Mouse (Mus musculus) lung, postnatal 10 days (tissue): ENCODE measurements around the gene Ttll8.

ENCODE experiments used
- DNase-seq: peaks from one replicate; pipeline ENCODE4 v3.0.0; 2021

Ttll8 gene

GRCm38 (mm10) chr15:88859206-88859970 is 94.8 kb downstream of the Ttll8 start:
- no peak for DNase-seq

GRCm38 (mm10) chr15:88858707-88859106 is 95.5 kb downstream of the Ttll8 start:
- no peak for DNase-seq

GRCm38 (mm10) chr15:88858141-88858541 is 96.1 kb downstream of the Ttll8 start:
- no peak for DNase-seq

- no peak for DNase-seq
These were observed 96.9 kb downstream of the Ttll8 start for GRCm38 (mm10) chr15:88857361-88857760.

DNA sequence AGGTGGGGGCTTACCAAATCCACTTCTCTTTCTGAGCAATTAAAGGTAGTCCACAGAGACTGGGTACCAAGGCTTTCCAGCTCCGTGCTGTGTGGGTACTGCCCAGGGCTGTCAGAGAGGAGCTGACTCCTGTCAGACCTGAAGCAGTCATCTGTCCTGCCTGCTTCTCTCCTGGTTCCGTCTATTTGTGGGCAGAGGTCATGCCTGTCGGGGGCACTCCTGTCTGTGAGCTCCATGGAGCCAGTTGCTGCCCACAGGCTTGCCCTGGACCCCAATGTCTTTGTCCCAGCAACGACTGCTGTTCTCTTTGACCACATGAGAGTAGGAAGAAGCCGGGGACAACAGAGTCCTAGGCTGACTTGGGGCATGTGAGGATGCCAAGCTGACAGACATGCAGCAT is 97.6 kb downstream of the Ttll8 start:
- DNase-seq = no peak

DNA sequence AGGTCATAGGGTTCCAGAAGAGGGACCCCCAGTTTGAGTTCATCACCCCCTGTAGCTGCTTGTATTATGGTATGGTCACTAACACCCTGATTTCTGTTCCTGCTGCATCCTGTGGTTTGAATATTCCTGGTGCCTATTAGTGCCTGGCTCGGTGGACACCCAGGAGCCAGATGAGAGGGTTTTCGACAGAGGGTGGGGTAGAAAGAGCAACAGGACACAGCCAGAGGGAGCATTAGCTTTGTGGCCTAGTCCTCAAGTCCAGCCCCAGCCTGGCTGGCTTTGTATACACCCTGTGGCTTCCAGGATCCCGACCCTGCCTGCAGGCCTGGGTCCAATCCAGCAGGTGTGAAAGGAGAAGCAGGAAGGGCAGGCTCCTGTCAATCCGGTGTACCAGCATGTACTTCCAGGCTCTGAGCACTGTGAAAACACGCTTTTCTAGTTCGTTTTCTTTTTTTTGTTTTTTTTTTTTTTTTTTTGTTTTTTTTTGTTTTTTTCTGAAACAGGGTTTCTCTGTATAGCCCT is 98.3 kb downstream of the Ttll8 start:
- DNase-seq = no peak

DNA sequence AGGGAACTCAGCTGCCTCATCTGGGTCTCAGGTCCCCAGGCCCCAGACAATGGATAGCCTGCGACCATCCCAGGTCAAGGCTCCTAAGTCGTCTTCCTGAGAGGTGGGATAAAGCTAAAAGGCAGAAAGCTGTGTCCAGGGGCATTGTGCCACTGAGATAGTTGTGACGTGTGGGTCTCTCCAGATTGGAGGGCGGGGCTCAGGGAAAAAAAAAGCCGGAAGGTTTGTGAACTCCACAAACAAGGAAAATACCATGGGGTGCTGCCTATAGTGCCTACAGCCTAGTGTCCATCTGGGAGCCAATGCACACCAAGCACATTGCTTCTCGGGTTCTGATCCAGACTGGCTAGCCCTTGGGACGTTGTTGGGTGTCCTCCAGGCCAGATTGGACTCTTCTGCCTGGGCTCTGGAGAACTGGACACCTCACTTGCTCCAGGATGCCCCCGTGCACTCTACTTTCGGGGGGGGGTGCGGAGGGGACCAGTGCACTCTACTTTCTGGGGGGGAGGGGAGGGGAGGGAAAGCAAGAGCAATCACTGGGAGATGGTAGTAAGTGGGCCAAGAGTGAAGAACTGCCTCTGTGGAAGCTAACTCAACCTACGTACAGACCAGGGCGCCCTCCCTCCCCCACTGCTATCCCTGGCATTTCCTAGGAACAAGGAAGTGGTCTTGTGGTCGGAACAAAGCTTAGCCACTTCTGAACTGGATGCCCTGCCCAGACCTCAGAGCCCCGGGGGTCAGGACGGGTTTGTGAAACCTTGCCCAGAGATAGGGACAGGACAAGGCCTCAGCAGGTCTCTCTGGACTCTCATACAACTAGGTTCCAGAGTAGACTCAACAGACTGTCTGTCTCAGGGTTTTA is 99.0 kb downstream of the Ttll8 start:
- peak; percentile 71 for DNase-seq

- peak; percentile 24 for DNase-seq
These were observed 99.9 kb downstream of the Ttll8 start for GRCm38 (mm10) chr15:88854119-88854968.

GRCm38 (mm10) chr15:88853106-88853505 is 101.1 kb downstream of the Ttll8 start:
- peak; percentile 4 for DNase-seq

GRCm38 (mm10) chr15:88851507-88852149 is 102.6 kb downstream of the Ttll8 start:
- DNase-seq = peak; percentile 77

DNA sequence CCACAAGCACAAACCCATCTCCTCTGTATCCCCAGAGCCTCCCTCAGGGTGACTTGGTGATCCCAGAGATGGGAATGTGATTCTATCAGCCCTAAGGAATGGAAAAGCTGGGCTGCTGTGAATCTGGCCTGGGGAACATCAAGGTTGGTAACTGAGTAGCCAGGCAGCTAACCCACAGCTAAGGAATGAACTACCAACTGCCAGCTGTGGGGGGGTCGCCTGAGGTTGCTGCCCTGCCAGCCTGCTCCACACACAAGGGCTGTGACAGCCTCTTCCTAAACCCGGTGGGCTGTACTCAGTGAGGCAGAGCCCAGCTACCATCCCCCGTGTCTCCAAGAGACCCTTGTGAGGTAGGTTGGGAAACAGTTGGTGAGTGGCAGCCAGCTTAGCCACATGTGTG is 103.1 kb downstream of the Ttll8 start:
- peak; percentile 8 for DNase-seq

GRCm38 (mm10) chr15:88850146-88850826 is 103.9 kb downstream of the Ttll8 start:
- DNase-seq = peak; percentile 90

DNA sequence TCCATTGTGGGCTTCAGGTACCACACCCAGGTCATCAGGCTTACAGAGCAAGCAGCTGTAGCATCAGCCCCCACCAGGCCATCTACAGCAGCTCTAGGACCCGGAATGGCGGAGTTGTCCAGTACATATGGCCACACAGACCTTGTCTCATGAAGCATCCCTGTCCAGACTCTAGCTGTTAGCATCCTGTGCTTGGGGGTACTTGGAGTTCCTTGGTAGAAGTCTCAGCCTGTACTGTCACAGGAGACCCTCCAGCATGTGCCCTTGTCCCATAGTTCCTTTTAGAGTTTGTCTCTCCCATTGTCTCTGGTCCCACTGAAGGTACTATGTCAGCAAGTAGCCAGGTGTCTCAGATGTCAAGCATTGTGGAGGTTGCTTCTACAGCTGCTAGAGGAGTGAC is 104.6 kb downstream of the Ttll8 start:
- DNase-seq = no peak

- no peak for DNase-seq
These were observed 105.6 kb downstream of the Ttll8 start for GRCm38 (mm10) chr15:88848661-88849060.

GRCm38 (mm10) chr15:88844966-88845365 is 109.3 kb downstream of the Ttll8 start:
- no peak for DNase-seq

DNA sequence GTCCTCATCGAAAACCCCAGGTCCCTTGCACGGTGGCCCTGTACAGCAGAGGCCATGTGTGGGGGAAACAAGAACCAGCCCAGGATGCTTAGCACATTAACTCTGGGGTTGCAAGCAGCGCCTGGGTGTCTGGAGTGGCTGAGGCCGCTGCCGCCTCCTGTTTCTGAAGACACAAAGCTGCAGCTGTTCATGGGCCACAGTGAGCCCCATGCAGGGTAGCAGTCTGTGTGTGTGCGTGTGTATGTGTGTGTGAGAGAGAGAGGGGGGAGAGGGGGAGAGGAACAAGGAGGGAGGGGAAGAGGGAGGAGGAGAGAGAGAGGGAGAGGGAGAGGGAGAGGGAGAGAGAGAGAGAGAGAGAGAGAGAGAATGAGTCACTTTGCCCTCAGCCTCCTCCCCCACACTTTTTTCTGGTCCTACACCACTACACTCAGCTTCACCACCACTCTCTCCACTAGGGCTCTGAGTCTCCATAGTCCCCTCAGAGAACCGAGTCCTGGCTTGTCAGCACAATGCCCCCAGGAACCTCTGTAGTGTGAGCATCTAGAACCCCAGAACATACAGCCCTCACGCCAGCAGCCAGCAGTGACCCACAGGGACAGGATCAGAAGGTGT is 110.6 kb downstream of the Ttll8 start:
- DNase-seq = peak; percentile 43

- DNase-seq = no peak
These were observed 111.9 kb downstream of the Ttll8 start for GRCm38 (mm10) chr15:88842300-88842673.

DNA sequence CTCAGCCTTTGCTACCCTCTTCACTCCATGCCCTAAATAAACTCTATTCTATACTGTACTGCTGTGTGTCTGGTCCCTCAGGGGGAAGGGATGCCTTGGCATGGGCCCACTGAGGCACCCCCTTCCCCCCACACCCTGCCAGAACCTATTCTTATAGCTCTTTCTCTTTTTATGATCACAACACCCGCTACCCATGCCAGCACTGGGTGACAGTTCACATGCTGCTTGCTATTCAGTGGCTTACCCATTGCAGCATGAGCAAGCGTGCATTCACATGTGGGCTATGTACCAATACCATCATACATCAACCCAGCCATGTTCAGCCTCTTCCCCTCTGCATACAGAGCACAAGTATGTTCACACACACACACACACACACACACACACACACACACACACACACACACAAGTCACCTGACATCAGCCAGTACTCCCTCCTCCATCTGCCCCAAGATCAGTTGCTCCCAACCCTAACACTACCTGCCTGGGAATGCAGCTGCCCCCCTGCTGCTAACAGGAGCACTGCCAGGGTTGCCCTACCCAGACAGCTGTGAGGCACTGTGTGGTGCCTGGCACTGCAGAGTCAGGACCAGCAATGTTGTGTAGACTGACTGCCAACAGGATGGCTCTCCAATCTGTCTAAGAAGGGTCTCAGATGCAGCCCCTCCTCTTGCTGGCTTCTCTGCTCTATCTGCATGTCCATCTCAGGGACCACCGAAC is 112.5 kb downstream of the Ttll8 start:
- DNase-seq = no peak

- DNase-seq = no peak
These were observed 113.1 kb downstream of the Ttll8 start for GRCm38 (mm10) chr15:88841160-88841559.
